Mouse (Mus musculus) spleen, postnatal 4 days (tissue): ENCODE measurements around the gene Haus8.
"Not testable (repeated sequence)": the region's sequence is repeated elsewhere in the genome, so short reads cannot be mapped to it uniquely, and the experiment has no call there.

Experiments used
- DNase-seq, 2 experiments: peaks; one replicate each; pipeline ENCODE4 v3.0.0; 2022; ENCODE audit warnings: low spot score in 2 of 2

Gene Haus8

DNA sequence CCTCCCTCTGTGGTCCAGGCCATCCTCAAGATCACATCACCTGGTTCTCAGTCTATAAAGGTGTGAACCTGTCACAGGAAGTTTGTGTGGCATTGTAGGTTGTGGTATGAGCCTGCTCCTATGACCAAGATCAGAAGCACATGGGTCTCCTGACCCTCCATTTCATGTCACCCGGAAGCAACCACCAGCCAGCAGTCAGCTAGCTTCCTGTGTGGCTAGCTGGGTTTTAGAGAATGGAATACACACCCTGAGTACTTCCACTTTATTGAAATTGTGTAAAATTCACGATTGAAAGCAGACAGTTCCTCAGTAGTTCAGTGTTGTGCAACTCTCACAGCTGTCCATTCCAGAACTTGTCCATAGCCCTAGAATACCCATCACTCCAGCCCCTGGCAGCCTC, 13.5 kb upstream of the Haus8 start:
- DNase-seq, result not testable (repeated sequence)

DNA sequence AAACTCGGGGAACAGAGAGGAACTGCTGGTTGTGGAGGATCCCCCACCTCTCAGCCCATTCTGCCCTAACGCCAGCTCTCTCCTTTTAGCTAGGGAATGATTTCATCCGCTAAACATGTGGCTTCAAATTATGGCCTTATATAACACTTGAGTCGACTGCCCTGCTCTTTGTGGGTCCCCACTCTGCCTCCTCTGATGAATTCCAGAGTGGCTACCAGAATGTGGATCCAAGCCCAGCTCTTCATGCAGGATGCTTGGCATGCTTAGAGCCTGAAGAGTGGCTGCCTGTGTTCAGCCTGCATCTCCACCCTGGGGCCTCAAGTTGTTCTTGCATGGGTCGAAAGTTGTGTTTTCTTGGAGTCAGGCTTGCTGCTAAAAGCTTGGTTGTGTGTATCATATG, 9.9 kb upstream of the Haus8 start:
- no peak for DNase-seq

DNA sequence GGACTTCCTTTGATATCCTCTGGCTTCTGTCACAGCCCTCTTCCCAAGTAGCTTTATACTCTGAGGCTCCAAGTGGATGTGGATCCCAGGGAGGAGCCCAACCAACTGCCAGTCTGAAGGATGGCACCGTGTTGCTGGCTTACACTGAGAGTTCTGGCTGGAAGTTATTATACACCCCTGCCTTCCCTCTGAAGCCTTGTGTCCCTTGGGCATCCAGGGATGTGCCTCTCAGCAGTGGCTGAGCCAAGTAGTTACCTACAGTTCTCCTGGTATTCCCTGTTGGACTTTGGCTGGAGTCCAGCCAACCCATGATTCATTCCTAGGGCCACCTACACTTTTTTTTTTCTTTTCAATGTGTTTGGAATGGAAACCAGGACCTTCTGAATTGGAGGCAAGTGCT, 9.0 kb upstream of the Haus8 start:
- DNase-seq, result not testable (repeated sequence)

DNA sequence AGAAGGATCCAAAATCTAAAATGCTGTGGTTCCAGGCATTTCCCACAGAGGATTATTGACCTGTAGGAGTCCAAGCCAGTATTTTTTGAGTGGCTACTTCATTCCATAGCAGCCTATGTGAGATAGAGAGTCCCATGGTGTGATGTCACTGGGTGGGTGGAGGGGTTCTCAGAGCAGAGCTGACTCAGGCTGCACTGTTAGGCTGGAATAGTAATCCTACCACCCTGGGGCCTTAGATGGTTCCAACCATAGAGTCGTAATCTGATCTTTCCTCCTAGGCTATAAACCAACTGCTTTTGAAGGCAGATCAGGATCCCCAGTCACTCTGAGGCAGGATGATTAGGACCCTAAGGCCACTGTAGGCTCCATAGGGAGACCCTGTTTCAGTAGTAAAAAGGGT, 6.7 kb upstream of the Haus8 start:
- DNase-seq, result not testable (repeated sequence)

DNA sequence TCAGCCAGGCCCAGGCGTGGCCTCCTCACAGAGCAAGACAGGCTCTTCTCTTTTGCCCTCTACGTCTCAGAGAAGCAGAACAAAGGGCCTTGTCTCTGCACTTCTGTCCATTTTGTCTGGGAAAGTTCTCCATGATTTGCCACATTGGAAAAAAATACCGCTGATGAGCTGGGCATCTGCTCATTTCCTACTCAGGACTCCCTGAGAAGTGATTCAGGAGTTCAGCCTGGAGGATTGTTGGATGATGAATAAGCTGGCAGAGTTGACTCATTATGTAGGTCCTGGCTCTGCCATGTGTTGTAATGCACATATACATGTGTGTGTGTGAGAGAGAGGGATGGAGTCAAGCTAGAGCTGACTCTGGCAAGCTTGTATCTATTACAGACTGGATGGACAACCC, 3.4 kb upstream of the Haus8 start:
- DNase-seq, result no peak

DNA sequence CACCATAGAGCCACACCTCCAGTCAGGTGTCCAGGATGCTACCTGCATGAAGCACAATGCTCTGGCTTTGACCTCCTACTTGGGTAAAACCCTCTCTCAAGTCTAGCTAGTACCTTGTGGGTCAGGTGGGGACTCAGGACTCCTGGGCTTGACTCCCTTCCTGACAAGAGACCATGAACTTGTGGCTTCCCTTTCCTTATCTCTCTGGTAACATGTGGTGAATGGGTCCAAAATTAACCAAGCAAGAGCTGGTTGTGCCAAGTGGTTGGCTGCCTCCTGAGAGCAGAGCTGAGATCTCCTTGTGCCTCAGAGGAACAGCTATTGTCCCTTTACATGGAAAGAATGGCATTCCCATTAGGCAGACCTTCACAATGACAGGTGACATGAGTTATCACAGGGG, 1.7 kb upstream of the Haus8 start:
- DNase-seq, result no peak

DNA sequence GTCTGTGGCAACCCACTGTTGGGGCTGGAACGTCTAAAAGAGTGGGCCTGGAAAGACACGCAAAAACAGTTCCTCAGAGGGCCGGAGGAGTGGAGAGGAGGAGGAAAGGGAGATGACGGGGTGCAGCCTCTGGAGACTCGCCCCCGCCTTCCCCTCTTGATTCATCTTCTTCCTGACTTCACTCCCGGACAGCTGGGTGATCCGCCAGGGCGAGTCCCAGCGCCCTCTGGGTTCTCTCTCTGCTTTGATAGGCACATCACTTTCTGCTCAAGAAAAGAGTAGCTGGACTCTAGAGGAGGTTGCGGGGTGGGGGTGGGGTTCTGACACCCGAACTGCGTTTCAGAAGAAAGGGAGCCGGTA, 397 bp upstream of the Haus8 start:
- DNase-seq, result peak; percentile 64 to 83

DNA sequence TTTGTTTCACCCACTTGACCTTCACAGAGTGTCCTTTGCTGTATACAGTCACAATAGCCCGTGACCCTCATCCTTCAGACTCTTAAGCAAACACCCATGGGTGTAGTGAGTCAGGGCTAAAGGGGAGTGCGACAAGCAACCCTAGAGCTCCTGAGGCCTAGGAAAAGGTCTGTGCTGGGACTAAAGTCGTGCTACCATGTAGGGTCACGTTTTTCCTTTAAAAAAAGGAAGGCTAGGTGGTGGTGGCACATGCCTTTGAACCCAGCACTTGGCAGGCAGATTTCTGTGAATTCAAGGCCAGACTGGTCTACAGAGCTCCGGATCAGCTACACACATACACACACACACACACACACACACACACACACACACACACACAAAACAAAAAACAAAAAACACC, 1.1 kb downstream of the Haus8 start:
- no peak for DNase-seq

DNA sequence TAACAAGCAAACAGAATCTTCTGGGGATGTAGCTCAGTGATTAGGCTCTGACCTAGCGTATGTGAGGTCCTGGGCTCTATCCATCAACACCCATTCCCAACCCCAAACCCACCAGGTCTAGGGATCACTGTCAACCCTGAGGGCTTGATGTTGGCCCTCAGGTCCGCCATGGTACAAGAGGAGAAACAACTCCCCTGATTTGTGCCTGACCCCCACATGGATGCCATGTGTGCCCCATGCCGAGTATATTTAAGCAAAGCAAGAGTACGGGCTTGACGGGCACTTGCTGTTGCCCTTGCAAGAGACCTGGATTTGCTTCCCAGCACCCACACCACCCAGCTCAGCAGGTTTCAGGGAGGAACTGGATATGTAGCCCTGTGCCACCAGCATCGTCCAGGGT, 4.4 kb downstream of the Haus8 start:
- DNase-seq, result not testable (repeated sequence)

DNA sequence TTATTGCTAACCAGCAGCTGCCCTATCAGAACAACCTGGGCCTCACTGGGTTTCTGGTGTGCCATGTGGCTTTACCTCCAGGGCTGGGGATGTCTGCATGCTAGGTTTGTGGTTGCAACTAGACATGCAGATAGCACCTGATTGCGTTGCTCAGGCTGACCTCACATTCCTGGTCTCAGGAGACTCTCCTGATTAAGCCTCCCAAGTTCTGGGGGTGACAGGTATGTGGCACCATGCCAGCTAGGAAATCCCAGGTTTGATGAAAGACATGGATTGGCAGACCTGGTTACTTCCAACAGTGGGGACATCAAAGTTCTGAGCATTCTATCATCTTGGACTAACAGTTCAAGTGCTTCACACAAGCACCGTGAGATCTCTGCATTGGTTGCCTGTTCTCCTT, 5.0 kb downstream of the Haus8 start:
- DNase-seq, result no peak

DNA sequence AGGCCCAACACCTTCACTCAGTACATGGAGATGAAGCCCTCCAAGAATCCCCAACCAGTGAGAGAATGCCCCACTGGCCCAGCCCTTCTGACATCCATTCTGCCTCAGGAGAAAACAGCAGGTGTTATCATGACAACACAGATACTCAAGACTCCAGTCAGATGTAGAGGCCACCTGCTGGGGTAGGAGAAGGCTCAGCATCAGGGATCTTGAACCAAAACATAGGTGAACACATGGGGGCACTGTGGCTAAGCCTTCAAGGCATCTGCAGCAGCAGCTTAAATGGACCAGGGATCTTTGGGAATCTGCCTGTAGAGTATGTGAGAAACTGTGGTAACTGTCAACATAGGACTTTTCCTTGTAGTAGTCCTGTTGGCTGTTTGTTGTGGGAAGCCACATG, 11.5 kb downstream of the Haus8 start:
- peak in 1 of 2 experiments; percentile 60 for DNase-seq

DNA sequence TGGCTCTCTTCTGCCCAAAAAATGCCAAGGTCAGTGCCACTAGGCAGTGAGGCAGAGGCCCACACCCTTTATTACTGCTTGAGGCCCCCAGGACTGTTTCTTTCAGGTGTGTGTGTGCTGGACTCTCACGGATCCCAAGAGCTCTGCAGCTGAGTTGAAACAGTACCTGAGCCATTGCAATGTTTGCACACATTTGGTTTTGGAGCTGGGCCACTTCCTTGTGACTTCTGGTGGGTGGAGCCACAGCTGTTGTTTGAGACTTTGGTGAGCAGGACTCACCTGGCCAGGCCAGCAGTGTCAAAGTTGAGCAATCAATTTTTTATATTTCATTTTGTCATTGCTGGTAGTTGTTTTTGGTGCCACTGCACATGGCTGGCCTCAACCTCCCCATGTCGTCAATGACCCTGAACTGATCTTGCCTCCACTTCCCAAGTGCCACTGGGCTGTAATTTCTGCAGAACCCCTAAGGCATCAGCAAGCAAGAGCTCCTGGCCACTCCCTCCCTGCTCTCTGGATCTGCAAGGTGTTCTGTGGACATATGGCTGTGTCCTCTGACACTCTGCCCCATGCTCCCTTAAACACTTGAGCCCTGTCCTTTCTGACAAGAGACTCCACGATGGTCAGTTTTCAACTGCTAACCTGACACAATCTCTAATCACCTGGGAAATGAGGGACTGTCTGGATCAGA, 16.0 kb downstream of the Haus8 start:
- DNase-seq, result peak in 1 of 2 experiments; percentile 35

DNA sequence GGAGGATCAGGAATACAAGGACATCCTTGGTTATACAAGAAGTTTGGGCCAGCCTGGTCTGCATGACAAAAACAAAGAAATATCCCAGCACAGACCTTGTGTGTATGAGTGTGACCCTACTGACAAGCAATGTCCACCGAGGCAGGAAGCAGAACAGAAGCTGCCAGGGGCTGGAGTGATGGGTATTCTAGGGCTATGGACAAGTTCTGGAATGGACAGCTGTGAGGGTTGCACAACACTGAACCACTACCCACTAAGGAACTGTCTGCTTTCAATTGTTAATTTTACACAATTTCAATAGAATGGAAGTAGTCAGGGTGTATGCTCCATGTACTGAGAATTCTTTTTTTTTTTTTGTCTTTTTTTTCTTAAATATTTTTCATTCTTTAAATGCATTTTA, 24.5 kb downstream of the Haus8 start:
- no peak for DNase-seq

DNA sequence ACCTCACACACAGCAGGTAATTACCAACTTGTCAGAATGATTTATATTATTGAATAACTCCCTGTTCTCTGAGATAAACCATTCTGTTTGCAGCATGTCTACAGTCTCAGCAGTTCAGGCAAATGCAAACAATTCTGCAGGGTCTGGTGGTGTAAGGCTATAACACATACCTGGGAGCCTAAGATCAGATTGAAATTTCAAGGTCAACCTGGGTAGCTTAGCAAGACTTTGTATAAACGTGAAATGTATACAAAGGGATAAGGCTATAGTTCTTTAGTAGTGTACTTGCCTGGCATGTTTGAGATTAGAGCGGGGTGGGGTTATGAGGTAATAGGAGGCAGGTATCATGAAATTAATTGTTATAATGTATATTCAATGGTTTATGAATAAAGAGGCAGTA, 30.0 kb downstream of the Haus8 start:
- no peak for DNase-seq

DNA sequence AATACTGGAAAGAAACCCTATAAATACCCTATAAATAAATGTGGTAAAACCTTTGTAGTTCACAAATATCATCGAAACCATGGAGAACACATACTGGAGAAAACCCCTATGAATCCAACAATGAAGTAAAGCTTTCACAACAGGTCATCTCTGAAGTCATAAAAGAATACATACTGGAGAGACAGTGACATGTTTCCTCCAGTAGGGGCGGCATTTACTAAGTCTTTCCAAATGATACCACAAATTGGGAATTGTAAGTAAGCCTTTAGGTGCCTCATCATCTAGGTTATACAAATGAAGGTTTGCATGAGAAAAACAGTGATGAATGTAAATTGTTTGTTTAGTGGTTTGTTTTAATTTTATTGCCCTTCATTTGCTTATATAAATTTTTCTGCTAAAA, 48.2 kb downstream of the Haus8 start:
- no peak for DNase-seq

DNA sequence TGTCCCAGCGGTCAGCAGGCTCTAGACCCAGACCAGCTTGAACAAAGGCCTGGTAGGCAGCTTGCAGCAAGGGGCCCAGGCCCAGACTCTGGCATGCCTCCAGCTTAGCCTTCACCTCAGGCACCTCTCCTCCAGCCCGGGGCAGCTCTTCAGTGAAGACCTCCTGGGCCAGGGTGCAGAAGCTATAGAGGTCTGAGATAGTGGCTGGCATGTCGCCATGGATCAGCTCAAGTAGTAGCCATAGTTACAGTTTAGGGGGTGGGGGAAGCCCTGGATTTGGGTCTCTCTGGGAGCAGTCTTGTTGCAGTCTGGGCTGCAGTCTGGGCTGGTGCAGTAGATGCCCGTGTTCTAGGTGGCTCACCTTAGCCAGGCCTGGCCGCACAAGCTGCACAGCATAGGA, 58.5 kb downstream of the Haus8 start:
- DNase-seq, result not testable (repeated sequence)

DNA sequence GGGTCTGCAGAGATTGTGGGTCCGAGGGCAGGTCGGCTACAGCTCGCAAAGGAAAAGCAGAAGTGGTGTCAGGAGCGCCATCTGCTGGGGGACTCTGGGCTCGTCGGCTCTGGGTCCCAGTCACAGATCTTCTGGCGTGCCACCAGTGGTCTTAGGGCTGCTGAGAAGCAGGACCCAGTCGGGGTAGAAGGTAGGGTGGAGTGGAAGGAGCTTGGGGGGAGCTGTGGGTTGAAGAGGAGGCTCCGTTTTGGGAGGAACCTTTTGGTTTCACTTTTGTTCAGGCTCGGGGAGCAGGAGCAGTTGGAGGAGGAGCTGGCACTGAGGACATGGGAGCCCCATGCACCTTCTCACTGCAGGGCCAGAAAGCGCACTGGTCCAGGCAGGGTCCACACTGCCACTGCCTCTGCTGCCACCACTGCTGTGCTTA, 67.2 kb downstream of the Haus8 start:
- not testable (repeated sequence) for DNase-seq
